Mouse (Mus musculus) hematopoietic multipotent progenitor cell, adult 10-12 weeks (in vitro differentiated cells): ENCODE measurements around the gene Ptgfrn. TPM values are rescaled to one million over a fixed set of nuclear protein-coding genes. Genes with fewer than 3 reads are reported as not detected.

ENCODE experiments used
- polyA plus RNA-seq: library from polyadenylated mRNA; stranded (reverse); fragments of >175 nt; gene quantifications from 2 replicates; pipeline ENCODE4 v1.2.3, GENCODE M21; 2012; ENCODE audit warnings: low replicate concordance

Gene Ptgfrn
- 1.5 and 2.6 TPM in 2 replicates for polyA plus RNA-seq

GRCm38 (mm10) chr3:101110043-101110837 lies at the start of gene Ptgfrn:
TSS of gene Ptgfrn (minus strand) at chr3:101110278.

GRCm38 (mm10) chr3:101029339-101029738 lies 80.7 kb downstream of the Ptgfrn start, which contains the start of gene Cd101:
TSS of gene Cd101 (minus strand) at chr3:101029556.

Other genes with a start within 250 kb of the Ptgfrn start
- 0.80 and 1.2 TPM in 2 replicates for gene Trim45, start 188.1 kb downstream of the Ptgfrn start, polyA plus RNA-seq
- gene Ttf2, start 140.6 kb downstream of the Ptgfrn start, polyA plus RNA-seq = 2.2 and 3.6 TPM in 2 replicates
- 4.5 and 4.8 TPM in 2 replicates for gene Cd101, start 80.7 kb downstream of the Ptgfrn start, polyA plus RNA-seq
- 295 and 497 TPM in 2 replicates for gene Cd2, start 177.7 kb upstream of the Ptgfrn start, polyA plus RNA-seq